Mouse (Mus musculus): Measurements from ENCODE around the gene 2010315B03Rik. TPM values are rescaled to one million over a fixed set of nuclear protein-coding genes. Genes with fewer than 3 reads are reported as not detected.

Gene 2010315B03Rik
- polyA plus RNA-seq, 1 experiment from 2014 or later, result 15.6 TPM

Other genes starting within 250 kb of the 2010315B03Rik start
- gene Ccr2, start 210.7 kb downstream of the 2010315B03Rik start, polyA plus RNA-seq (2015; fragmentation: Nextera tagmentation; extraction: Ambion mirVana), result 0.18 and 0.42 TPM in 2 replicates
- gene Ccr5, start 191.2 kb downstream of the 2010315B03Rik start, polyA plus RNA-seq (2015; fragmentation: Nextera tagmentation; extraction: Ambion mirVana), result 0.66 and 1.1 TPM in 2 replicates
- gene Ppp2r3d, start 164.2 kb upstream of the 2010315B03Rik start, polyA plus RNA-seq (2015; fragmentation: Nextera tagmentation; extraction: Ambion mirVana), result 149 and 160 TPM in 2 replicates
- not detected in 2 replicates for gene Gm21836, start 181.1 kb upstream of the 2010315B03Rik start, polyA plus RNA-seq (2015; fragmentation: Nextera tagmentation; extraction: Ambion mirVana)

Data from hindbrain, embryonic 16.5 days (tissue).